Mouse (Mus musculus): ENCODE data around the gene Mon1b. TPM values are rescaled to one million over a fixed set of nuclear protein-coding genes. Genes with fewer than 3 reads are reported as not detected.

Mon1b gene
- 10 to 100 TPM in 23 of 26 experiments, 1 to 10 TPM in 3; 8.1 to 18.4 (median 11.9) TPM for total RNA-seq (2018; cell fraction: chromatin; rRNA removed)
- 10 to 100 TPM; 15.5 to 22.6 (median 18.8) TPM for total RNA-seq (2018; cell fraction: cytosol; rRNA removed)
- 10 to 100 TPM; 14.4 to 29.2 (median 20.0) TPM for total RNA-seq (2018; cell fraction: nucleus; rRNA removed)
- 10.8 to 16.2 TPM (median 15.6 TPM) in 3 replicates for polyA plus RNA-seq (2018)

GRCm38 (mm10) chr8:113634670-113635591 lies at the start of gene Mon1b:
TSS of gene Mon1b (plus strand) at chr8:113635587.
- WGBS (ENCODE audit: missing documents), result under 1% methylated on average over 42 of the region's 42 CpGs
- peaks cover 24% of the 10 kb centered on the region for H3K79me2 ChIP-seq (ENCODE audit: inconsistent target)

DNA sequence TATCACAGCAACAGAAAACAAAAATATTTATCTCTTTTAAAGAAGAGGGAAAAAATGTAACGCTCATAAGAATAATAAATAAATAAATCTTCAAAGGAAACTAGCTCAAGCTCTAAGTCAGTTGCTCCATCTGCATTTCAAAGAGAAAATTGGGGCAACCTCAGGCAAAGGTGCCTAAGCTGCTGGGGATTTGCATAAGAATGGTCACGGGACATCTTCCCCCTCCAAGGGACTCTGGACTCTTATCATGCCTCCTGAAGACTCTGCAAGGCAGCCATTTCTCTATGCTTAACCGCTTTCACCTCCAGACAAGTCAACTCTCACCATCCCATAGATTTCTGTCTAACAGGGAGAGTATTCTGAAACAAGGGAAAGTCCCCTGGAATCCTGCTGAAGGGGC lies 37.0 kb upstream of the Mon1b start:
- no peak overlapping the region for H3K4me3 ChIP-seq (ENCODE audit: inconsistent target)
- no peaks in the 10 kb centered on the region for H3K36me3 ChIP-seq (ENCODE audit: inconsistent target)
- H3K79me2 ChIP-seq (ENCODE audit: inconsistent target), result no peaks in the 10 kb centered on the region
- H3K27ac ChIP-seq, result no peak overlapping the region
- 51% methylated on average over 3 of the region's 3 CpGs for WGBS (ENCODE audit: missing documents)

More at GRCm38 (mm10) chr8:113634670-113635591, at the start of gene Mon1b:
- H3K4me3 ChIP-seq (ENCODE audit: inconsistent target), result peak within 1 kb of the TSS; percentile 98
- H3K36me3 ChIP-seq (ENCODE audit: inconsistent target), result peaks cover 11% of the 10 kb centered on the region
- H3K27ac ChIP-seq, result peak within 1 kb of the TSS; percentile 91

- WGBS (ENCODE audit: missing documents), result 9% methylated on average over 3 of the region's 3 CpGs
- no peak overlapping the region for H3K27ac ChIP-seq
- no peaks in the 10 kb centered on the region for H3K36me3 ChIP-seq (ENCODE audit: inconsistent target)
- H3K79me2 ChIP-seq (ENCODE audit: inconsistent target), result peaks cover 19% of the 10 kb centered on the region
- no peak overlapping the region for H3K4me3 ChIP-seq (ENCODE audit: inconsistent target)
Measured at GRCm38 (mm10) chr8:113632634-113633033, 2.8 kb upstream of the Mon1b start.

GRCm38 (mm10) chr8:113634161-113634560 lies 1.2 kb upstream of the Mon1b start:
- Histone ChIP-seq H3K79me2 (ENCODE audit: inconsistent target) (peaks cover 24% of the 10 kb centered on the region), H3K36me3 (ENCODE audit: inconsistent target) (0 out of 2 replicates have a peak, but pooled peaks cover 3% of the 10 kb centered on the region), H3K27ac (no peak overlapping the region), H3K4me3 (ENCODE audit: inconsistent target) (peak overlapping the region; percentile 98; the same call in 1 of the 2 replicates)
- WGBS (ENCODE audit: missing documents), result 28% methylated on average over 12 of the region's 12 CpGs

DNA sequence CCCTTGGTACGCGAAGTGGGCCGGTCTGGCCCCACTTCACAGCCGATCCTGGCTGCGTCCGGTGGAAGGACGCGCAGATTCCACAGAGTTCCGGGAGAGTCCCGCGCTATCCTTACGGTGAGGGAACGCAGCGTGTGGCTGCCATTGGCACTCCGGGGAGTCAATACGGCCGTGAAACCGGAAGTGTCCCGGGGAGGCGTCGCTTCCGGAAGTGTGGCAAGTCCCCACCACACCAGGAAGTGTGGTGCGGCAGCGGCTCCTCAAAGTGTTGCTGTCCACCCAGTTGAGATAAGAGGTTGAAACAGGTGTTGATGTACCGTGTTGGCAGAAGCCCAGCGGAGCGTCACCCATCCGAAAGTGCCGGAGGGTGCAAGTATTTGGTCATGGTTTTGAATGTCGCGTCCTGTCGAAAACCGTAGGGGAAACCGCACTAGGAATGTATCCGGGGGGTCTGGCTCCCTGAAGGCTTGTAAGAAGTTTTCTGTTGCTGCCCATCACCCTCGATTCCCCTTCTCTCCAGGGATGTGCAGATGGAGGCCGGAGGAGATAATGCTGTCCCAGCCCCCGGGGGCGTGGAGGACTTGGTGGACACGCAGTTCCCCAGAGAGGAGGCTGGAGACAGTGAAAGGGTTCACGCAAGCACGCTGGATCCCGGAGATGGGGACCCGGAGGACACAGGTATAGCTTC lies 349 bp downstream of the Mon1b start:
- H3K4me3 ChIP-seq (ENCODE audit: inconsistent target), result peak overlapping the region; percentile 98
- peaks cover 24% of the 10 kb centered on the region for H3K79me2 ChIP-seq (ENCODE audit: inconsistent target)
- 0% methylated on average over 42 of the region's 44 CpGs for WGBS (ENCODE audit: missing documents)
- H3K36me3 ChIP-seq (ENCODE audit: inconsistent target), result peaks cover 18% of the 10 kb centered on the region
- H3K27ac ChIP-seq, result peak overlapping the region; percentile 91

GRCm38 (mm10) chr8:113636280-113636628 lies 867 bp downstream of the Mon1b start:
- peaks cover 24% of the 10 kb centered on the region for H3K79me2 ChIP-seq (ENCODE audit: inconsistent target)
- H3K4me3 ChIP-seq (ENCODE audit: inconsistent target), result peak overlapping the region; percentile 98
- peak overlapping the region; percentile 91 for H3K27ac ChIP-seq
- WGBS (ENCODE audit: missing documents), result 36% methylated on average over 5 of the region's 5 CpGs
- peaks cover 23% of the 10 kb centered on the region for H3K36me3 ChIP-seq (ENCODE audit: inconsistent target)

- WGBS (ENCODE audit: missing documents), result 90% methylated on average over 8 of the region's 8 CpGs
- no peak overlapping the region for H3K4me3 ChIP-seq (ENCODE audit: inconsistent target)
- H3K79me2 ChIP-seq (ENCODE audit: inconsistent target), result peaks cover 24% of the 10 kb centered on the region
- H3K27ac ChIP-seq, result no peak overlapping the region
- H3K36me3 ChIP-seq (ENCODE audit: inconsistent target), result peaks cover 40% of the 10 kb centered on the region
Measured at GRCm38 (mm10) chr8:113640357-113640756, 5.0 kb downstream of the Mon1b start.

- Histone ChIP-seq H3K36me3 (ENCODE audit: inconsistent target) (peaks cover 40% of the 10 kb centered on the region), H3K27ac (no peak within 1 kb of the TSS), H3K4me3 (ENCODE audit: inconsistent target) (no peak within 1 kb of the TSS), H3K79me2 (ENCODE audit: inconsistent target) (peaks cover 1% of the 10 kb centered on the region; the same call in 1 of the 2 replicates)
- 97% methylated on average over 16 of the region's 16 CpGs for WGBS (ENCODE audit: missing documents)
Measured at GRCm38 (mm10) chr8:113642926-113643325, 7.5 kb downstream of the Mon1b start, which contains the start of gene Syce1l. TSS of gene Syce1l (plus strand) at chr8:113643213.

GRCm38 (mm10) chr8:113643479-113644210 lies 8.3 kb downstream of the Mon1b start:
- Histone ChIP-seq H3K27ac (no peak overlapping the region), H3K4me3 (ENCODE audit: inconsistent target) (no peak overlapping the region), H3K36me3 (ENCODE audit: inconsistent target) (peaks cover 40% of the 10 kb centered on the region), H3K79me2 (ENCODE audit: inconsistent target) (no peaks in the 10 kb centered on the region)
- WGBS (ENCODE audit: missing documents), result 60% methylated on average over 8 of the region's 8 CpGs

GRCm38 (mm10) chr8:113645220-113645619 lies 9.8 kb downstream of the Mon1b start:
- 60% methylated on average over 5 of the region's 5 CpGs for WGBS (ENCODE audit: missing documents)
- Histone ChIP-seq H3K27ac (no peak overlapping the region), H3K79me2 (ENCODE audit: inconsistent target) (no peaks in the 10 kb centered on the region), H3K4me3 (ENCODE audit: inconsistent target) (no peak overlapping the region), H3K36me3 (ENCODE audit: inconsistent target) (peaks cover 26% of the 10 kb centered on the region; the same call in 1 of the 2 replicates)

DNA sequence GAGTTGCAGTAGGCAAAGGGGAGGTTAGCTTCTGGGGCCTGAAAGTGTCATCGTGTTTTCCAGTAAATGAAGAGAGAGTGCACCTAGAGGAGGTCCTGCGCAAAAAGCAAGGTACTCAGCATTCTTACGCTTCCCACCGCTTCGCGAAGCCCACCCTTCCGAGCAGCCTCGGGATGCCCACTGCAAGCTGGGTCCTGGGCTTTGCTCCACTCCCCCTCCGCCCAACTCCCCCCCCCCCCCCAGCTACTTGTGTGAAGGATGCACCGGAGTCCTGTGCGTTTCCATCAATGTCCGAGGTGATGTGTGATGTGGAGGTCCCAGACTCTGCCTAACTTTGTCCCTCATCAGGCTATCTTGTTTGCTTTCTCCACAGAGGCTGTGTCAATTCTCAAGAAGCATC lies 17.1 kb downstream of the Mon1b start:
- Histone ChIP-seq H3K36me3 (ENCODE audit: inconsistent target) (no peaks in the 10 kb centered on the region), H3K79me2 (ENCODE audit: inconsistent target) (no peaks in the 10 kb centered on the region), H3K27ac (no peak overlapping the region), H3K4me3 (ENCODE audit: inconsistent target) (no peak overlapping the region)
- 79% methylated on average over 6 of the region's 12 CpGs for WGBS (ENCODE audit: missing documents)

- 57% methylated on average over 4 of the region's 4 CpGs for WGBS (ENCODE audit: missing documents)
- Histone ChIP-seq H3K4me3 (ENCODE audit: inconsistent target) (no peak overlapping the region), H3K27ac (no peak overlapping the region), H3K79me2 (ENCODE audit: inconsistent target) (no peaks in the 10 kb centered on the region), H3K36me3 (ENCODE audit: inconsistent target) (no peaks in the 10 kb centered on the region)
Measured at GRCm38 (mm10) chr8:113653151-113653550, 17.8 kb downstream of the Mon1b start.

DNA sequence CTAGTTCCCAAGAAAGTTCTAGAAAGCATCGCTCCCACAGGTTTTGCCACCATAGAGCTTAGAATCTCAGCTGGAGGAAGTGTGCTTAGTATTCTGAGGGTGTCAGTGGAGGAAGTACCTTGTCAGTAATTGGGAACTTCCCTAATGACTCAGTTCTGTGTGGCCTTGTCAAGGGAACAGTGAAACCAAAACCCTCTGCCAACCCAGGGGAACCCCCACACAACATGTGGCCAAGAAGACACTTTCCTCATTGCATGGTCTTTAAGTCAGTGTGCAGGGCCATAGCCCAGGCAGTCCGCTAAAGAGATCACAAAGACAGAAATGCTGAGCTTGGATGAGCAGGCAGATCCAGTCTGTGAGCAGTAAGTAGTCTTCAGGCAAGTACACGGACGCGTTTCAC lies 20.8 kb downstream of the Mon1b start:
- H3K27ac ChIP-seq, result no peak overlapping the region
- no peaks in the 10 kb centered on the region for H3K79me2 ChIP-seq (ENCODE audit: inconsistent target)
- no peaks in the 10 kb centered on the region for H3K36me3 ChIP-seq (ENCODE audit: inconsistent target)
- H3K4me3 ChIP-seq (ENCODE audit: inconsistent target), result no peak overlapping the region
- WGBS (ENCODE audit: missing documents), result 53% methylated on average over 5 of the region's 5 CpGs

DNA sequence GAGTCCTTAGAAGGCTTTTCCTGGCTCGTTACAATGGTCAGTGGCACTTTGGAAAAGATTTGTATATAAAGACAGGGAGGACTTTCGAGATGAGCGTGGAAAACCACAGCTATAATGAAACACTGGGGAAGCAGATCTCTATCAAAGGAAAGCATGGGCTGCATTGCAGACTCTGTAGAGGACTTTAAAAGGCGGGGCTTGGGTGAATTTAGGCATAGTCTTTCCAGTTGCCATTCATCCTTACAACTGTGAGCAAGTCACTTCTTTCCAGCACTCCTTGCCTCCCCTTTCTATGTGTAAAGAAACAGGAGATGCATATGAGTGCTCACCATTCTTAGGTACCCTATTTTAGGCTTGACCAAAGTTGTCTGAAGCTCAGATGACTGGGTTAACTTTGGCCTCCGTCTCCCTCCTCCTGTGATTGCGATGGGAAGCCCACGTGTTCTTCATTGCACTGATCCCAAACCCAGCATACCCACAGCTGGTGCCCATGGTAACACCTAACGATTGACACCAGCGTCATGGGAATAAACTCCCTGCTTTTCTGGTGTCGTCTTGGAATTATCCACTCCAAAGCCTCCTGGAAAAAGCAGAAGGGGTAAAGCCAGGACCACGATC lies 21.4 kb downstream of the Mon1b start:
- WGBS (ENCODE audit: missing documents), result 91% methylated on average over 11 of the region's 11 CpGs
- Histone ChIP-seq H3K27ac (no peak overlapping the region), H3K4me3 (ENCODE audit: inconsistent target) (no peak overlapping the region)

More for the DNA sequence above, 21.4 kb downstream of the Mon1b start:
- no peaks in the 10 kb centered on the region for H3K36me3 ChIP-seq (ENCODE audit: inconsistent target)
- no peaks in the 10 kb centered on the region for H3K79me2 ChIP-seq (ENCODE audit: inconsistent target)

Measured in macrophage (primary cell).